Mouse (Mus musculus): ENCODE measurements at regions not wholly inside any gene's neighbourhood (a gene's known extent, or its start where the extent isn't known, plus 50 kb on each side); places are given as distances from the start of the nearest gene placed in this dataset.

DNA sequence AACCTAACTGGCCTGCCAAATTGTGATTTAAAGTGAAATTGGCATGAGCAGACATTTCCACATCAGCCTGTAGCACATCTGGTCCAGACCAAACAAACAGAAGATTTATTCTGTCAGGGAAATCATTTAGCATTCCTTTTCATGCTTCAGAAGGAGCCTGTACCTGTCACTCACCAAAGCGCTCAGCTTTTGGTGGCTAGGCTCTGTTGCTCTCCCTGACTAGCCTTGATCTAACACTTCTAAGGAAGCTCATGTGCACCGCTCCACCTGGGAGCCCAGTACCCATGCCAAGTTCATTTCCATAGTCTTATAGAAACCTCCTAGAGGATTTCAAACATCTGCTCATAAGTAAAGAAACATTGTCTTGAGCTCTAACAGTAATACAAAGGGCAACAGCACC lies 253.8 kb upstream of the Tfap2d start:
- no peak for ATAC-seq (ENCODE audit: low FRiP score, low TSS enrichment)
- 82% methylated on average over 2 of the region's 2 CpGs for WGBS
- H3K4me3 ChIP-seq (ENCODE audit: low read length), result no peak overlapping the region

DNA sequence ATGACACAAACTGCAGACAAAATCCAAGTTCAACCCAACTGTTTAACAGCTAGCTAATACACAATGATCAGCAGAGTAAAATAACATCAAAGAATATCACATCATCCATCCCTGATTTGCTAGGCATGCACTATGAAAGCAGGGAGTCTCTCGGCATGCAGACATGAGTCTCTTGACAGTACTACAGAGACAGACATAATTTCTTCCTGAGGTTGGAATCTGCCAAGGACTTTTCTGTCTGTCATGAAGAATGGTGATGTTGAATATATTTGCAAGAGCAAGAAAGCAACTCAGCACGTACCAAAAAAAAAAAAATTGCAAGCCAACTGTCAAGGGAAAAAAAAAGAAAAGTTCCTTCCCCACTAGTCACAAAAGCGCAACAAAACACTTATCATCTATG lies 245.4 kb upstream of the Tfap2d start:
- Histone ChIP-seq H3K9me3 (ENCODE audit: control insufficient read depth, low read length) (no peaks in the 10 kb centered on the region), H3K36me3 (ENCODE audit: control insufficient read depth, insufficient read depth, low read length) (no peaks in the 10 kb centered on the region), H3K4me1 (ENCODE audit: control insufficient read depth, insufficient read depth, low read length) (no peaks in the 10 kb centered on the region), H3K27me3 (ENCODE audit: control insufficient read depth, insufficient read depth, low read length) (no peaks in the 10 kb centered on the region), H3K4me2 (replicated peaks; ENCODE audit: low read depth, low read length) (no peak overlapping the region), H3K27ac (ENCODE audit: low read depth, low read length) (no peak overlapping the region), H3K9ac (ENCODE audit: low read depth, low read length) (no peak overlapping the region), H3K4me3 (ENCODE audit: low read length) (no peak overlapping the region)
- no peak for ATAC-seq (ENCODE audit: low FRiP score, low TSS enrichment)
- 88% methylated on average over 3 of the region's 3 CpGs for WGBS

More for the DNA sequence above, 253.8 kb upstream of the Tfap2d start:
- H3K36me3 ChIP-seq (ENCODE audit: control insufficient read depth, insufficient read depth, low read length), result no peaks in the 10 kb centered on the region
- H3K9me3 ChIP-seq (ENCODE audit: control insufficient read depth, low read length), result no peaks in the 10 kb centered on the region
- H3K9ac ChIP-seq (ENCODE audit: low read depth, low read length), result no peak overlapping the region
- no peaks in the 10 kb centered on the region for H3K27me3 ChIP-seq (ENCODE audit: control insufficient read depth, insufficient read depth, low read length)
- no peak overlapping the region for H3K4me2 ChIP-seq (replicated peaks; ENCODE audit: low read depth, low read length)
- no peak overlapping the region for H3K27ac ChIP-seq (ENCODE audit: low read depth, low read length)
- H3K4me1 ChIP-seq (ENCODE audit: control insufficient read depth, insufficient read depth, low read length), result no peaks in the 10 kb centered on the region

DNA sequence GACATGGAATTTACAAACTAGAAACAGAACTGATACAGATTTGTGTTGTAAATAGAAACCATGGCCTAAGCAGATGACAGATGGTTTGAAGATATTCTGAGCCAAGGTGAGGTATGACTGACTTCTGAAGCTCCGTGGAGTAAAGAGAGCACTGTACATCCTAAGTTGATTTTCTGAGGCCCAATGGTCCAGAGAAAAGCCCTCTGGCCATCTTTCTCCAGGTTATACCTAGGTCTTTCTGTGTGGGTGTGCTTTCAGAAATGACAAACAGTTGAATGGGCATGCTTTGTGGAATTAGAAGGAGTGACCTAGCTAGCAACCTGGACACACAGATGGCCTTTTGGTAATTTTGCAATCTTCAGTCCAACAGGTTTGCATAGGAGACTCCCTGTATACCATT lies 199.6 kb upstream of the Tfap2d start:
- ATAC-seq (ENCODE audit: low FRiP score, low TSS enrichment), result no peak
- no peaks in the 10 kb centered on the region for H3K36me3 ChIP-seq (ENCODE audit: control insufficient read depth, insufficient read depth, low read length)
- no peak overlapping the region for H3K27ac ChIP-seq (ENCODE audit: low read depth, low read length)
- no peaks in the 10 kb centered on the region for H3K4me1 ChIP-seq (ENCODE audit: control insufficient read depth, insufficient read depth, low read length)
- WGBS, result 75% methylated on average over 1 of the region's 1 CpGs
- no peaks in the 10 kb centered on the region for H3K27me3 ChIP-seq (ENCODE audit: control insufficient read depth, insufficient read depth, low read length)
- no peak overlapping the region for H3K9ac ChIP-seq (ENCODE audit: low read depth, low read length)
- no peak overlapping the region for H3K4me2 ChIP-seq (replicated peaks; ENCODE audit: low read depth, low read length)
- no peaks in the 10 kb centered on the region for H3K9me3 ChIP-seq (ENCODE audit: control insufficient read depth, low read length)
- no peak overlapping the region for H3K4me3 ChIP-seq (ENCODE audit: low read length)

DNA sequence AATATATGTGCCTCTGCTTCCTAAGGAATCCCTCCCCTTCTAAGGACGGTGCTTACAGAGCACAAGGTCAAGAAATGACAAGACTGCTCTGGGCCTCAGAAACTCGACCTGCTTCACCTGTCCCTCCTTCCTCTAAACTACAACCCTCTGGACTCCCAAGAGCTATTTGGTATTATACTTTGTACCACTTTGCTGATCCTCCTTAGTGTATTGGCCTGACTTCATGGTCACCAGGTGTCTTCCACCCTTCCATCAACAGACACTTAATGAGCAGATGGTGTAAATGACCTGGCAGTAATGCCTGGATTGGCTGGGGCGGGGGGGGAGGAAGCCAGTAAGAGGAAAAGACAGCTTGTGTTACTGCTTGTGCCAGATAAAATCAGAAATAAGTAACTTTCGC lies 199.1 kb upstream of the Tfap2d start:
- H3K9me3 ChIP-seq (ENCODE audit: control insufficient read depth, low read length), result no peaks in the 10 kb centered on the region
- H3K36me3 ChIP-seq (ENCODE audit: control insufficient read depth, insufficient read depth, low read length), result no peaks in the 10 kb centered on the region
- no peaks in the 10 kb centered on the region for H3K4me1 ChIP-seq (ENCODE audit: control insufficient read depth, insufficient read depth, low read length)
- ATAC-seq (ENCODE audit: low FRiP score, low TSS enrichment), result no peak
- 46% methylated on average over 4 of the region's 4 CpGs for WGBS
- no peak overlapping the region for H3K4me3 ChIP-seq (ENCODE audit: low read length)
- H3K27ac ChIP-seq (ENCODE audit: low read depth, low read length), result no peak overlapping the region
- H3K9ac ChIP-seq (ENCODE audit: low read depth, low read length), result no peak overlapping the region
- no peak overlapping the region for H3K4me2 ChIP-seq (replicated peaks; ENCODE audit: low read depth, low read length)
- H3K27me3 ChIP-seq (ENCODE audit: control insufficient read depth, insufficient read depth, low read length), result no peaks in the 10 kb centered on the region

DNA sequence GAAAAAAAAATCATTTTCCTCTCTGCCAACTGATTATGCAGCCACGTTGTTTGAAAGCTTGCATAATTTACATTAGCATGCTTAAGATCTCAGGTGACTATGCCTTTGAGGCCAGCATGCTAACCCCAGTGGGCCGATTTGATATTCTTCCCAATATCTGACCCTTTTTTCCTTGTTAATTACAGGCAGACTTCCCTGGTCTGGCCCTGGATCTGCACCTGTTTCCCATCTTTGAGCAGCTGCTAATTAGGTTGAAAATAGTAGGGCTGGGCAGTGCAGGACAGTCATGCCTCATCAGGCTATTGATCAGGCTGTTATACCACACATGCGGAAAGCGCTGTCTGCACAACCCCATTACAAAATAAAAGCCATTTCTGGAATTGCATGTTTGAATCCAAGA lies 191.2 kb upstream of the Tfap2d start:
- Histone ChIP-seq H3K27me3 (ENCODE audit: control insufficient read depth, insufficient read depth, low read length) (no peaks in the 10 kb centered on the region), H3K36me3 (ENCODE audit: control insufficient read depth, insufficient read depth, low read length) (no peaks in the 10 kb centered on the region), H3K4me1 (ENCODE audit: control insufficient read depth, insufficient read depth, low read length) (no peaks in the 10 kb centered on the region), H3K4me2 (replicated peaks; ENCODE audit: low read depth, low read length) (no peak overlapping the region), H3K4me3 (ENCODE audit: low read length) (no peak overlapping the region), H3K9me3 (ENCODE audit: control insufficient read depth, low read length) (no peaks in the 10 kb centered on the region), H3K27ac (ENCODE audit: low read depth, low read length) (no peak overlapping the region), H3K9ac (ENCODE audit: low read depth, low read length) (no peak overlapping the region)
- 77% methylated on average over 4 of the region's 4 CpGs for WGBS
- no peak for ATAC-seq (ENCODE audit: low FRiP score, low TSS enrichment)

DNA sequence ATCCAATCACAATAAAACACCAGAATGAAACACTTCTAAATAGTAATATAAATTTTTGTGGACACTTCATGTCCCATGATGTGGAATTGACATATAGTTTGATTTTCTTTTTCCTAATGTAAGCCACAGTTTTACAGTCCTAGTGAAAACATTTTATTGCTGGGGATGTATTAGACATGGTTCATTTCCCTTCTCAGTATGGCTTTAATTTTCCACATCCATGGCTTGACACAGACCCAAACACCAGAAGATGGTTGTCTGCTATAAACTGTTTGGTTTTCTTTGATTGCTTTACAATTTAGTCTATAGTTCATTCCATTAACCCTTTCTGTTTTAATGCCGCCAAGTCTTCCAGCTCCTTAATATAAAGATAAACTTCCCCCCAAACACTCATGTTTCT lies 146.5 kb upstream of the Tfap2d start:
- 59% methylated on average over 1 of the region's 1 CpGs for WGBS
- no peak overlapping the region for H3K4me2 ChIP-seq (replicated peaks; ENCODE audit: low read depth, low read length)
- no peaks in the 10 kb centered on the region for H3K36me3 ChIP-seq (ENCODE audit: control insufficient read depth, insufficient read depth, low read length)
- no peaks in the 10 kb centered on the region for H3K4me1 ChIP-seq (ENCODE audit: control insufficient read depth, insufficient read depth, low read length)
- no peak overlapping the region for H3K27ac ChIP-seq (ENCODE audit: low read depth, low read length)
- no peak overlapping the region for H3K9ac ChIP-seq (ENCODE audit: low read depth, low read length)
- ATAC-seq (ENCODE audit: low FRiP score, low TSS enrichment), result no peak
- H3K27me3 ChIP-seq (ENCODE audit: control insufficient read depth, insufficient read depth, low read length), result no peaks in the 10 kb centered on the region
- H3K9me3 ChIP-seq (ENCODE audit: control insufficient read depth, low read length), result no peaks in the 10 kb centered on the region
- H3K4me3 ChIP-seq (ENCODE audit: low read length), result no peak overlapping the region

DNA sequence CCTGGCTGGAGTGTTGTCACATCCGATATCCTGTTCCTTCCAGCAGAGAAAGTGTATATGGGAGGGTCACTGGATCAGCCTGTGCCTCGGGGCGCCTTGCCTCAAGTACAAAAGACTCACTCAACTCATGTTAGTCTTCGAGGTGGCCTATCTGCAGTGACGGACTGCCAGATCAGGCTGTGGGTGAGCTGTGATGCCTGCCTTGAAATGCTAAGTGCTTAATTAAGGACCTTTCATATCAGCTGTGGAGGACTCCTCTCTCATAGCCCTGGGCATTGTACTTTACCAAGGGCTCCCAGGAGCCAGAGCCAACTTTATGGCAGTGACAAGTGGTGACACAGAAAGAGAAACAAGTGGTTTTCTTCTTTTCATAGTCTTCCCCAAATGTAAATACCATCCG lies 145.8 kb upstream of the Tfap2d start:
- no peak for ATAC-seq (ENCODE audit: low FRiP score, low TSS enrichment)
- Histone ChIP-seq H3K9ac (ENCODE audit: low read depth, low read length) (no peak overlapping the region), H3K4me2 (replicated peaks; ENCODE audit: low read depth, low read length) (no peak overlapping the region), H3K4me1 (ENCODE audit: control insufficient read depth, insufficient read depth, low read length) (no peaks in the 10 kb centered on the region), H3K27me3 (ENCODE audit: control insufficient read depth, insufficient read depth, low read length) (no peaks in the 10 kb centered on the region), H3K9me3 (ENCODE audit: control insufficient read depth, low read length) (no peaks in the 10 kb centered on the region), H3K36me3 (ENCODE audit: control insufficient read depth, insufficient read depth, low read length) (no peaks in the 10 kb centered on the region), H3K4me3 (ENCODE audit: low read length) (no peak overlapping the region), H3K27ac (ENCODE audit: low read depth, low read length) (no peak overlapping the region)
- WGBS, result 57% methylated on average over 6 of the region's 6 CpGs

DNA sequence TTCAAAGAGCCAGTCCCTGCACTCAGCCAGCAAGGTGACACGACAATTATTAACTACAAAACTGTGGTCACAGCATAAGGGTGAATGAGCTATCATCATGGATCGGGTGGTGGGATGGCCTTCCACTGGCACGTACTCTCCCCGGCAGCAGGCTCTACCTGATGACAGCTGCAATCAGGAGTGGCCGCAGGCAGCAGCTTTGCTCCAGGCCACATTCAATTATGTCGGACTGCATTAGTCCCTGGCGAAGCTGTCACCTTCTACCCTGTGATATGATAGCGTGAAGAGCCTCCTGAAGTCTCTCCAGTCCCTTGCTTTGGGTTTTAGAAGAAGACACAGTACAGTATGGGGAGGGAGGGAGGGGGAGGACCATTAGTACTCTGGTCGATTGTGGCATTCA lies 141.4 kb upstream of the Tfap2d start:
- H3K27me3 ChIP-seq (ENCODE audit: control insufficient read depth, insufficient read depth, low read length), result no peaks in the 10 kb centered on the region
- ATAC-seq (ENCODE audit: low FRiP score, low TSS enrichment), result no peak
- 61% methylated on average over 9 of the region's 9 CpGs for WGBS
- H3K4me1 ChIP-seq (ENCODE audit: control insufficient read depth, insufficient read depth, low read length), result no peaks in the 10 kb centered on the region
- H3K4me2 ChIP-seq (replicated peaks; ENCODE audit: low read depth, low read length), result no peak overlapping the region
- no peaks in the 10 kb centered on the region for H3K9me3 ChIP-seq (ENCODE audit: control insufficient read depth, low read length)
- H3K36me3 ChIP-seq (ENCODE audit: control insufficient read depth, insufficient read depth, low read length), result no peaks in the 10 kb centered on the region
- no peak overlapping the region for H3K27ac ChIP-seq (ENCODE audit: low read depth, low read length)
- H3K4me3 ChIP-seq (ENCODE audit: low read length), result no peak overlapping the region
- H3K9ac ChIP-seq (ENCODE audit: low read depth, low read length), result no peak overlapping the region

DNA sequence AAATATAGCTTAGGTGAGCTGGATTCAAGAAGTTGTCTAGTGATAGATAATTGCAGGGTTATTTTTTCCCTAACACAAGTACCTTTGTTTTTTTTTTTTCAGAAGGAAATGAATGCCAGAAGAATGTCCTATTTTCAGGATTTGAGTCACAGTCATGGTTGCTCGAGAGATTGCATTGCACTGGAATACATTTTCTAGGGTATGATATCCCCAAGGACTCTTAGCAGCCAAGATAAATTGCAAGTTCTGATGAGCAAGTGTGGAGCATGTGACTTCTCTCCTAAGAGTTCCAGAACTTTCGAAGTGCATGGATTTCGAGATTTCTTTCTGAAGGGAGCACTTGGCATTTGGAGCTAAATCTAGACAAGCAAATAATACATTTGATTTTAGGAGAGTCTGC lies 140.9 kb upstream of the Tfap2d start:
- H3K4me2 ChIP-seq (replicated peaks; ENCODE audit: low read depth, low read length), result no peak overlapping the region
- H3K27ac ChIP-seq (ENCODE audit: low read depth, low read length), result no peak overlapping the region
- 81% methylated on average over 3 of the region's 3 CpGs for WGBS
- H3K36me3 ChIP-seq (ENCODE audit: control insufficient read depth, insufficient read depth, low read length), result no peaks in the 10 kb centered on the region
- no peak overlapping the region for H3K4me3 ChIP-seq (ENCODE audit: low read length)
- H3K4me1 ChIP-seq (ENCODE audit: control insufficient read depth, insufficient read depth, low read length), result no peaks in the 10 kb centered on the region
- no peaks in the 10 kb centered on the region for H3K27me3 ChIP-seq (ENCODE audit: control insufficient read depth, insufficient read depth, low read length)
- no peak overlapping the region for H3K9ac ChIP-seq (ENCODE audit: low read depth, low read length)
- H3K9me3 ChIP-seq (ENCODE audit: control insufficient read depth, low read length), result no peaks in the 10 kb centered on the region
- no peak for ATAC-seq (ENCODE audit: low FRiP score, low TSS enrichment)

DNA sequence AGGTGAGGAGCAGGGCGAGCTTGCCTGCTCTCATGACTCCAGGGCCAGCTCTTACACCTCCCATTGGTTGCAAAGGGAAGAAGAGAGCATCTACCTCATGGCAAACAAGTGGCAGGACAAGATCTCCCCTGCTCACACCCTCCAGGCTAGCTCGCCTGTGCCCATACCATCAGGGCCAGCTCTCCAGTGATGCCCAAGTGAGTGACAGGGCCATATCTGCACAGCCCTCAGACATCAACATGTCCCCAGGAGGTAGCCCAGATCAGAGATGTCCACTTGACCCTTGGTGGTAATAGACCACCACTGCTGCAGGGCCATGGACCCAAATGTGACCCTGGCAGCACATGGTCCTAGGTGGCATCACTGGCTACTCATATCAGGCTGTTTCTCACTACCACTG lies 133.9 kb upstream of the Tfap2d start:
- Histone ChIP-seq H3K27ac (ENCODE audit: low read depth, low read length) (no peak overlapping the region), H3K27me3 (ENCODE audit: control insufficient read depth, insufficient read depth, low read length) (no peaks in the 10 kb centered on the region)
- no peak for ATAC-seq (ENCODE audit: low FRiP score, low TSS enrichment)

More for the DNA sequence above, 133.9 kb upstream of the Tfap2d start:
- WGBS, result 70% methylated on average over 2 of the region's 2 CpGs
- Histone ChIP-seq H3K9ac (ENCODE audit: low read depth, low read length) (no peak overlapping the region), H3K36me3 (ENCODE audit: control insufficient read depth, insufficient read depth, low read length) (no peaks in the 10 kb centered on the region), H3K9me3 (ENCODE audit: control insufficient read depth, low read length) (no peaks in the 10 kb centered on the region), H3K4me1 (ENCODE audit: control insufficient read depth, insufficient read depth, low read length) (no peaks in the 10 kb centered on the region), H3K4me2 (replicated peaks; ENCODE audit: low read depth, low read length) (no peak overlapping the region), H3K4me3 (ENCODE audit: low read length) (no peak overlapping the region)
